Mouse (Mus musculus) hindlimb bud, embryonic 11.5 days (tissue): ENCODE measurements around the gene Vmn1r127.
"Not testable (repeated sequence)": the region's sequence is repeated elsewhere in the genome, so short reads cannot be mapped to it uniquely, and the experiment has no call there.

ENCODE experiments used
- DNase-seq: peaks from one replicate; pipeline ENCODE4 v3.0.0-alpha.2; 2012; ENCODE audit warnings: low read depth, low spot score; ENCODE audit errors: extremely low spot score

Vmn1r127 gene

DNA sequence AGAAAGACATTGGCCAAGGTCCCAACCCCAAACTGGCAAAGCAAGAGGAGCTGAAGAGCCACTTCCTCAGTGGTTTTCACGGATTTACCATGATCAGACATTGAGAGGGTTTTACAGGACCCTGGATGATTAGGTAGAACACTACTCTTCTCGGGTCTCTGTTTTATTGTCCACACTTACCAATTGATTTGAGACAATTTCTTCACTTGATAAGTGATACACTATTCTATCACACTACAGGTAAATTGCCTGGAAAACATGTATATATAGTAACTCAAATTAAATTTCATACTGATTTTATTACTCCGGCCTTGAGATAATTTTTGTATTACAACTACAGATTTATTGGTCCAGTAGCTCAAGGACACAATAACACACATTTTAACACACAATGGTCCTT is at the start of gene Vmn1r127:
TSS of gene Vmn1r127 (minus strand) at position 101 of the 400 bp plus-strand sequence.
- not testable (repeated sequence) for DNase-seq

DNA sequence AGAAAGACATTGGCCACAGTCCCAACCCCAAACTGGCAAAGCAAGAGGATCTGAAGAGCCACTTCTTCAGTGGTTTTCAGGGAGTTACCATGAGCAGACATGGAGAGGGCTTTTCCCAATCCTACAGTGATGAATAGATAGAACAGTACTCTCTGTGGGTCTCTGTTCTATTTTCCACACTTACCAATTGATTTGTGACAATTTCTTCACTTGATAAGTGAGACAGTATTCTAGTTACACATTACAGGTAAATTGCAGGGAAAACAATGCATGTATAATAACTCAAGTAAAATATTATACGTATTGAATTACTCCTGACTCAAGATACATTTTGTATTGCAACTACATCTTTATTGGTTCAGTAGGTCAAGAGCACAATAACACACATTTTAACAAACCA is 41.5 kb upstream of the Vmn1r127 start, which contains the start of gene Vmn1r129:
TSS of gene Vmn1r129 (minus strand) at position 101 of the 400 bp plus-strand sequence.
- DNase-seq, result not testable (repeated sequence)

DNA sequence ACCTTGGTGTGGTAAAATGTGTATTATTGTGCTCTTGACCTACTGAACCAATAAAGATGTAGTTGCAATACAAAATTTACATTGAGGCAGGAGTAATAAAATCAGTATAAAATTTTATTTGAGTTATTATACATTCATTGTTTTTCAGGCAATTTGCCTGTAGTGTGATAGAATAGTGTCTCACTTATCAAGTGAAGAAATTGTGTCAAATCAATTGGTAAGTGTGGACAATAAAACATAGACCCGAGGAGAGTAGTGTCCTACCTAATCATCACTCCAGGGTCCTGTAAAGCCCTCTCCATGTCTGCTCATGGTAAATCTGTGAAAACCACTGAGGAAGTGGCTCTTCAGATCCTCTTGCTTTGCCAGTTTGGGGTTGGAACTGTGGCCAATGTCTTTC is 29.4 kb upstream of the Vmn1r127 start, which contains the start of gene Vmn1r128:
TSS of gene Vmn1r128 (plus strand) at position 301 of the 400 bp plus-strand sequence.
- DNase-seq, result not testable (repeated sequence)

DNA sequence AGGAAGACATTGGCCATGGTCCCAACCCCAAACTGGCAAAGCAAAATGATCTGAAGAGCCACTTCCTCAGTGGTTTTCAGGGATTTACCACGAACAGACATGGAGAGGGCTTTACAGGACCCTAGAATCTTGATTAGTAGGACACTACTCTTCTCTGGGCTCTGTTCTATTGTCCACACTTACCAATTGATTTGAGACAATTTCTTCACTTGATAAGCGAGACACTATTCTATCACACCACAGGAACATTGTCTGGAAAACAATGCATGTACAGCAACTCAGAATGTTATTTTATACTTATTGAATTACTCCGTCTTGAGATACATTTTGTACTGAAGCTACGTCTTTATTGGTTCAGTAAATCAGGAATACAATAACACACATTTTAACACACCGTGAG is 18.3 kb downstream of the Vmn1r127 start, which contains the start of gene Vmn1r126:
TSS of gene Vmn1r126 (minus strand) at position 101 of the 400 bp plus-strand sequence.
- not testable (repeated sequence) for DNase-seq

DNA sequence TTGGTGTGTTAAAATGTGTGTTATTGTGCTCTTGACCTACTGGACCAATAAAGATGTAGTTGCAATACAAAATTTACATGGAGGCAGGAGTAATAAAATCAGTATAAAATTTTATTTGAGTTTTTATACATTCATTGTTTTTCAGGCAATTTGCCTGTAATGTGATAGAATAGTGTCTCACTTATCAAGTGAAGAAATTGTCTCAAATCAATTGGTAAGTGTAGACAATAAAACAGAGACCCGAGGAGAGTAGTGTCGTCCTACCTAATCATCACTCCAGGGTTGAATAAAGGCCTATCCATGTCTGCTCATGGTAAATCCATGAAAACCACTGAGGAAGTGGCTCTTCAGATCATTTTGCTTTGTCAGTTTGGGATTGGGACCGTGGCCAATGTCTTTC is 47.8 kb downstream of the Vmn1r127 start, which contains the start of gene Vmn1r125:
TSS of gene Vmn1r125 (plus strand) at position 301 of the 400 bp plus-strand sequence.
- DNase-seq, result not testable (repeated sequence)
